Comparison of ENCODE assay signal across 8 mouse cellular contexts in the genomic region with DNA sequence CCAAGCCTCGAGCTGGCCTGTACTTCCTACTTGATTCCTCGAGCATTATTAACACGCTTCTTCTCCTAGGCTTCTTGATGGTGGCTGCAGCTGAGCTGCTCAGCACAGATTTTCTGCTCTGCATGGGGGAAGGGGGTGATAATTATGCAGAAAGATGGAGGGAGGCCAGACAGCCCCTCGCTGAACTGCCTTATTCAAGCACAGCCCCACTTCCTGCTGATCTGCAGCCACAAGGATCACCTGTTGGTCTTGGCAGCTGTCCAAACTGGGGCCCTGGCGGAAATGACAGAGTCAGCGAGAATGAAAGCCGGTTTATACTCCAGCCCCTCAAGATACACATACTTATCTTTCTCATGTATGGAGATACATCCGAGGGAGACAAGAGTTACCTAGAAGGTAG.
DNase-seq lines count a peak whose midpoint lies in the region; ATAC-seq lines count a peak whose summit lies in the region.
"Had no signal": no experiment of that assay in that cellular context is flagged by ENCODE, and none has a peak within 500 bp of the region (broad histone marks: within the 10 kb centered on the region; RNA-seq: fewer than 3 reads in every experiment).

No protein-coding gene starts in this region.

- H3K27ac ChIP-seq in embryonic facial prominence, embryonic 12.5 days: peak overlapping the region; percentile 75

- H3K9me3 ChIP-seq in embryonic facial prominence, embryonic 12.5 days: no peaks in the 10 kb centered on the region

- no peak overlapping the region for H3K9ac ChIP-seq in embryonic facial prominence, embryonic 12.5 days

- intact Hi-C loops in heart, postnatal 14 days (cut with DNase I): no loop called here

- peak overlapping the region; percentile 22 for H3K4me2 ChIP-seq in embryonic facial prominence, embryonic 12.5 days (replicated peaks)

- 15% methylated on average over 8 of the region's 8 CpGs for WGBS in embryonic facial prominence, embryonic 12.5 days

- peak; percentile 61 for DNase-seq in ZHBTc4 (ENCODE audit: low read depth, low spot score)
- DNase-seq in heart, postnatal 14 days: peak; percentile 33 to 66
- peak; percentile 79 to 80 for DNase-seq in kidney, postnatal 25 days
- peak; percentile 49 for DNase-seq in lung, postnatal 25 days (ENCODE audit: low spot score)
- peak; percentile 3 for DNase-seq in skeletal muscle tissue, adult 2 months (ENCODE audit: low read depth, low spot score)

- peaks cover 17% of the 10 kb centered on the region for H3K4me1 ChIP-seq in embryonic facial prominence, embryonic 12.5 days

- ATAC-seq in CD4-positive, CD25-positive, alpha-beta regulatory T cell, adult 4 months: peak; percentile 89
- ATAC-seq in embryonic facial prominence, embryonic 12.5 days (ENCODE audit: insufficient number of reproducible peaks, insufficient read depth, low FRiP score, low TSS enrichment): peak; percentile 93

- H3K4me3 ChIP-seq in embryonic facial prominence, embryonic 12.5 days: no peak overlapping the region
- H3K4me3 ChIP-seq: erythroblast, embryonic 14.5 days had no signal

- H3K36me3 ChIP-seq in embryonic facial prominence, embryonic 12.5 days: 0 out of 2 replicates have a peak, but pooled peaks cover 6% of the 10 kb centered on the region

- H3K27me3 ChIP-seq in embryonic facial prominence, embryonic 12.5 days: no peaks in the 10 kb centered on the region

Comparison
In these comparisons a context has a peak if more than half of its experiments do, and no peak if none do; other contexts are left out.
1. DNase-seq: peak in every context shown above with its lines; median percentile 80 in kidney, postnatal 25 days; 61 in ZHBTc4; 50 in heart, postnatal 14 days; 49 in lung, postnatal 25 days; 3 in skeletal muscle tissue, adult 2 months.